Mouse (Mus musculus): ENCODE measurements around the gene Gm26992.

Gene Gm26992

GRCm38 (mm10) chrX:103484050-103484449, 62.2 kb downstream of the Gm26992 start:
- no peak for DNase-seq (ENCODE audit: low spot score)

GRCm38 (mm10) chrX:103490853-103491252, 69.0 kb downstream of the Gm26992 start:
- no peak for DNase-seq (ENCODE audit: low spot score)

GRCm38 (mm10) chrX:103492398-103493256, 70.8 kb downstream of the Gm26992 start:
- DNase-seq (ENCODE audit: low spot score): no peak

- peak; percentile 67 for DNase-seq (ENCODE audit: low spot score)
These were observed 71.8 kb downstream of the Gm26992 start for GRCm38 (mm10) chrX:103493351-103494173.

- no peak for DNase-seq (ENCODE audit: low spot score)
These were observed 77.6 kb downstream of the Gm26992 start for GRCm38 (mm10) chrX:103499374-103499773.

- DNase-seq (ENCODE audit: low spot score): no peak
These were observed 78.3 kb downstream of the Gm26992 start for GRCm38 (mm10) chrX:103500137-103500536.

GRCm38 (mm10) chrX:103508218-103508617, 86.4 kb downstream of the Gm26992 start:
- no peak for DNase-seq (ENCODE audit: low spot score)

- DNase-seq (ENCODE audit: low spot score): no peak
These were observed 87.6 kb downstream of the Gm26992 start for GRCm38 (mm10) chrX:103509168-103510019.

- no peak for DNase-seq (ENCODE audit: low spot score)
These were observed 93.0 kb downstream of the Gm26992 start for GRCm38 (mm10) chrX:103514782-103515181.

- DNase-seq (ENCODE audit: low spot score): no peak
These were observed 93.5 kb downstream of the Gm26992 start for GRCm38 (mm10) chrX:103515346-103515745.

GRCm38 (mm10) chrX:103518798-103519197, 97.0 kb downstream of the Gm26992 start:
- no peak for DNase-seq (ENCODE audit: low spot score)

- no peak for DNase-seq (ENCODE audit: low spot score)
These were observed 97.7 kb downstream of the Gm26992 start for GRCm38 (mm10) chrX:103519547-103519946.

GRCm38 (mm10) chrX:103521221-103521716, 99.5 kb downstream of the Gm26992 start:
- no peak for DNase-seq (ENCODE audit: low spot score)

GRCm38 (mm10) chrX:103529185-103529584, 107.4 kb downstream of the Gm26992 start:
- DNase-seq (ENCODE audit: low spot score): peak; percentile 74
